Mouse (Mus musculus) G1E (cell line): ENCODE data around the gene Hoxa7.

Experiments
- CTCF ChIP-seq: IDR thresholded peaks from 2 replicates; pipeline ENCODE4 v1.5.1; 2012; ENCODE audit warnings: low read depth, low read length, inconsistent platforms, mixed read lengths
- GATA1 ChIP-seq: IDR thresholded peaks from 2 replicates; pipeline ENCODE4 v1.6.1; 2012; ENCODE audit warnings: borderline replicate concordance, low read length, inconsistent platforms, mixed read lengths
- GATA2 ChIP-seq: IDR thresholded peaks from 2 replicates; pipeline ENCODE4 v1.6.1; 2012; ENCODE audit warnings: low read depth, low read length, inconsistent platforms, borderline replicate concordance
- POLR2AphosphoS5 ChIP-seq: IDR thresholded peaks from 2 replicates; pipeline ENCODE4 v1.6.1; 2012; ENCODE audit warnings: low read depth, low read length, inconsistent platforms; ENCODE audit not compliant: insufficient replicate concordance
- TAL1 ChIP-seq: conservative IDR thresholded peaks from 2 replicates; pipeline ENCODE4 v1.6.1; 2012; ENCODE audit warnings: low read depth, low read length, inconsistent platforms, mixed read lengths

GRCm38 (mm10) chr6:52252775-52253376 lies 31.2 kb upstream of the Hoxa7 start:
- TF ChIP-seq GATA1 (no peak), CTCF (no peak), POLR2AphosphoS5 (no peak), TAL1 (no peak), GATA2 (no peak)
